In genomic region chr16:21837694-21838093, GRCm38 (mm10) we compare ENCODE assay signal across 22 mouse cellular contexts. TPM values are rescaled to one million over a fixed set of nuclear protein-coding genes. Genes with fewer than 3 reads are reported as not detected.
A peak's percentile ranks its signal among the peaks of the same experiment; 100 is the strongest.
DNase-seq lines count a peak whose midpoint lies in the region; ATAC-seq and TF ChIP-seq lines count a peak whose summit lies in the region.
"Had no signal": no experiment of that assay in that cellular context is flagged by ENCODE, and none has a peak within 500 bp of the region (broad histone marks: within the 10 kb centered on the region; RNA-seq: fewer than 3 reads in every experiment).

No protein-coding gene starts in this region.

- H3K9me3 ChIP-seq in CH12.LX (replicated peaks; ENCODE audit: low read length) (peaks cover 3% of the 10 kb centered on the region), MEL (replicated peaks; ENCODE audit: insufficient read depth, low read length) (no peaks in the 10 kb centered on the region)
- no peaks in the 10 kb centered on the region for H3K9me3 ChIP-seq in forebrain, embryonic 11.5 days (ENCODE audit: control insufficient read depth, low read length)
- H3K9me3 ChIP-seq: G1E had no signal

- H3K4me1 ChIP-seq in CH12.LX (ENCODE audit: control insufficient read depth in 1 of 2, insufficient read depth in 2 of 2) (peaks cover 5 to 18% of the 10 kb centered on the region in 2 experiments; a peak in 3 of 4 replicates), MEL (ENCODE audit: control insufficient read depth in 1 of 2, insufficient read depth in 2 of 2, low read length in 2 of 2) (no peaks in the 10 kb centered on the region)
- H3K4me1 ChIP-seq in forebrain, embryonic 11.5 days (replicated peaks; ENCODE audit: control insufficient read depth, insufficient read depth, low read length) = no peaks in the 10 kb centered on the region

- H3K4me3 ChIP-seq in CH12.LX (replicated peaks in 1 of 3; ENCODE audit: low read depth in 2 of 3, low read length in 2 of 3, poor library complexity in 1 of 3) = no peak overlapping the region
- no peak overlapping the region for H3K4me3 ChIP-seq in MEL (ENCODE audit: control insufficient read depth in 1 of 2, insufficient read depth in 1 of 2, low read depth in 2 of 2, low read length in 2 of 2)
- no peak overlapping the region for H3K4me3 ChIP-seq in forebrain, embryonic 11.5 days (ENCODE audit: low read depth, low read length)

- no peaks in the 10 kb centered on the region for H3K27me3 ChIP-seq in CH12.LX (replicated peaks)
- no peaks in the 10 kb centered on the region for H3K27me3 ChIP-seq in MEL (ENCODE audit: control insufficient read depth in 1 of 2, insufficient read depth in 2 of 2, low read length in 2 of 2)
- H3K27me3 ChIP-seq in forebrain, embryonic 11.5 days (ENCODE audit: control insufficient read depth, insufficient read depth, low read length) = no peaks in the 10 kb centered on the region
- H3K27me3 ChIP-seq: Patski had no signal

- in situ Hi-C loops in CH12.LX (cut with MboI; ENCODE audit: low pct_ligation_motif_present, low pct_unique_long_range_greater_than_20kb, low sequenced_read_pairs) = loop anchor here (10.0 to 25.0 kb wide), 2 partner anchors 175 to 287 kb away; partner anchors contain the start of gene Senp2

- H3K36me3 ChIP-seq in CH12.LX (replicated peaks in 1 of 2; ENCODE audit: control insufficient read depth in 1 of 2, insufficient read depth in 1 of 2, low read length in 1 of 2) (no peaks in the 10 kb centered on the region), MEL (ENCODE audit: control insufficient read depth in 1 of 2, insufficient read depth in 2 of 2, low read length in 2 of 2) (no peaks in the 10 kb centered on the region)
- no peaks in the 10 kb centered on the region for H3K36me3 ChIP-seq in forebrain, embryonic 11.5 days (ENCODE audit: control insufficient read depth, insufficient read depth, low read length)
- H3K36me3 ChIP-seq: G1E had no signal

- DNase-seq in frontal cortex, postnatal 10 days (ENCODE audit: low spot score in 2 of 2) = no peak
- DNase-seq in CH12.LX (ENCODE audit: extremely low read depth) = no peak
- no peak for DNase-seq in MEL (ENCODE audit: low read depth, low spot score)
- no peak for DNase-seq in forebrain, embryonic 11.5 days (ENCODE audit: low spot score)
- DNase-seq in right cerebral cortex, adult 18-20 months = no peak
- DNase-seq: adrenal gland, adult 2 months; adrenal gland, adult 8-10 months; adrenal gland, postnatal 10 days; adrenal gland, postnatal 14 days; adrenal gland, postnatal 25 days; adrenal gland, postnatal 36 days; B cell, adult 2 months; cerebellum, adult 11 months; cerebellum, adult 11-12 months; cerebellum, adult 18-20 months; cerebellum, adult 2 months; cerebellum, adult 8-10 months had no signal

- H3K9ac ChIP-seq in CH12.LX (ENCODE audit: insufficient read depth, low read depth) (no peak overlapping the region), MEL (ENCODE audit: control insufficient read depth, low read depth, low read length, poor library complexity, severe bottlenecking) (no peak overlapping the region)
- H3K9ac ChIP-seq in forebrain, embryonic 11.5 days (ENCODE audit: low read length) = no peak overlapping the region

- H3K27ac ChIP-seq in CH12.LX (ENCODE audit: insufficient read depth, low read depth) = no peak overlapping the region
- H3K27ac ChIP-seq in MEL (ENCODE audit: control insufficient read depth, low read depth, low read length) = no peak overlapping the region
- H3K27ac ChIP-seq in forebrain, embryonic 11.5 days (ENCODE audit: low read depth, low read length) = no peak overlapping the region

- no peak overlapping the region for H3K4me2 ChIP-seq in CH12.LX (ENCODE audit: insufficient read depth, low read depth, poor library complexity, severe bottlenecking)
- H3K4me2 ChIP-seq in forebrain, embryonic 11.5 days (ENCODE audit: low read depth, low read length, severe bottlenecking) = no peak overlapping the region

- TF ChIP-seq CTCF in CH12.LX (conservative IDR thresholded peaks at IDR 0.05 in 1 of 2, IDR thresholded peaks at IDR 0.05 in 1 of 2; ENCODE audit: low read depth in 2 of 2, low read length in 2 of 2) (no peak), MEL (IDR thresholded peaks at IDR 0.05 in 2 of 3, conservative IDR thresholded peaks at IDR 0.05 in 1 of 3; ENCODE audit: control insufficient read depth in 1 of 3, insufficient read depth in 1 of 3, low read depth in 2 of 3, low read length in 3 of 3, poor library complexity in 1 of 3, severe bottlenecking in 1 of 3) (no peak)

- TF ChIP-seq RAD21 in CH12.LX (IDR thresholded peaks at IDR 0.05; ENCODE audit: low read depth, low read length) (no peak), MEL (IDR thresholded peaks at IDR 0.05; ENCODE audit: low read depth, low read length) (no peak)

- ATAC-seq in frontal cortex, adult (ENCODE audit: low TSS enrichment) = peak; percentile 72
- no peak for ATAC-seq in forebrain, embryonic 11.5 days (replicated peaks; ENCODE audit: low FRiP score)
- ATAC-seq: activated CD4-positive, CD25-positive, alpha-beta regulatory T cell, adult 4 months; CD4-positive, CD25-positive, alpha-beta regulatory T cell, adult 4 months; Patski had no signal

- TF ChIP-seq POLR2A in CH12.LX (IDR thresholded peaks at IDR 0.05; ENCODE audit: low read depth, low read length) (no peak), MEL (IDR thresholded peaks at IDR 0.05; ENCODE audit: control insufficient read depth in 1 of 2, insufficient read depth in 1 of 2, low read depth in 1 of 2, low read length in 2 of 2, poor library complexity in 1 of 2) (no peak)

- 86% methylated on average over 6 of the region's 6 CpGs for WGBS in forebrain, embryonic 11.5 days

- H3K79me2 ChIP-seq in CH12.LX (replicated peaks; ENCODE audit: control insufficient read depth, extremely low read depth, insufficient read depth, poor library complexity, severe bottlenecking) (no peaks in the 10 kb centered on the region), MEL (ENCODE audit: control insufficient read depth, insufficient read depth, low read length, poor library complexity) (no peaks in the 10 kb centered on the region)

- dilution Hi-C loops in CH12.LX (cut with MboI; ENCODE audit: extremely low pct_ligation_motif_present, extremely low pct_unique_long_range_greater_than_20kb, low sequenced_read_pairs) = no loop called here

- TF ChIP-seq EP300 in CH12.LX (IDR thresholded peaks at IDR 0.05; ENCODE audit: low read length) (no peak), MEL (IDR thresholded peaks at IDR 0.05; ENCODE audit: low read depth in 1 of 2, low read length in 2 of 2) (no peak)

TF ChIP-seq in CH12.LX, 34 proteins besides CTCF, POLR2A, EP300 and RAD21:
- TF ChIP-seq ZKSCAN1 (IDR thresholded peaks at IDR 0.05; ENCODE audit: borderline replicate concordance, low read depth, low read length) (no peak), ZMIZ1 (IDR thresholded peaks at IDR 0.05; ENCODE audit: low read depth, low read length) (no peak), TCF12 (IDR thresholded peaks at IDR 0.05; ENCODE audit: low read depth, low read length) (no peak), BHLHE40 (IDR thresholded peaks at IDR 0.05; ENCODE audit: low read depth, low read length) (peak; percentile 38; the same call in 1 of the 2 replicates), SMC3 (IDR thresholded peaks at IDR 0.05; ENCODE audit: low read depth, low read length) (no peak), ZNF384 (IDR thresholded peaks at IDR 0.05; ENCODE audit: low read depth, low read length) (peak; percentile 86), HCFC1 (IDR thresholded peaks at IDR 0.05; ENCODE audit: low read depth, low read length) (no peak), E2F4 (IDR thresholded peaks at IDR 0.05; ENCODE audit: insufficient replicate concordance, low read depth, low read length) (no peak), MAZ (IDR thresholded peaks at IDR 0.05; ENCODE audit: low read depth, low read length) (no peak)
TF ChIP-seq in CH12.LX: peak in this region for 2.

TF ChIP-seq in MEL, 35 proteins besides CTCF, POLR2A, EP300 and RAD21:
- peak; percentile 56 for TF ChIP-seq ZNF384 (IDR thresholded peaks at IDR 0.05; ENCODE audit: low read depth, low read length)
- TF ChIP-seq CHD1 (IDR thresholded peaks at IDR 0.05; ENCODE audit: low read depth, low read length) = no peak

RNA-seq across cellular contexts. Expression of gene Map3k13, which starts 43.5 kb away (rescaled TPM):
- total RNA-seq in CH12.LX (2012; rRNA removed) (0.42 and 0.89 TPM in 2 replicates), CH12.LX (2014; rRNA removed) (0.20 and 0.32 TPM in 2 replicates), MEL (2012; rRNA removed) (0.20 and 0.23 TPM in 2 replicates)
- polyA plus RNA-seq in CH12.LX (2012; ENCODE audit: insufficient read length, low read depth) (1.3 TPM in 2 replicates), MEL (2012; ENCODE audit: insufficient read depth in 1 of 2, insufficient read length in 2 of 2, low read depth in 1 of 2, low replicate concordance in 2 of 2, missing spikeins in 1 of 2) (under 1 TPM in 1 of 2 experiments, not detected in 1; 0.82 TPM)
- 3.5 TPM in 2 replicates for polyA plus RNA-seq in forebrain, embryonic 11.5 days (2014; fragmentation: Nextera tagmentation; extraction: Ambion mirVana)

RNA-seq across cellular contexts. Expression of gene Ehhadh, which starts 50.1 kb away (rescaled TPM):
- total RNA-seq in CH12.LX (2012; rRNA removed) (2.9 TPM in 2 replicates), CH12.LX (2014; rRNA removed) (0.47 and 0.93 TPM in 2 replicates), MEL (2012; rRNA removed) (4.3 and 5.3 TPM in 2 replicates)
- polyA plus RNA-seq in CH12.LX (2012; ENCODE audit: insufficient read length, low read depth) (0.86 and 1.1 TPM in 2 replicates), MEL (2012; ENCODE audit: insufficient read depth in 1 of 2, insufficient read length in 2 of 2, low read depth in 1 of 2, low replicate concordance in 2 of 2, missing spikeins in 1 of 2) (1 to 10 TPM in 1 of 2 experiments, not detected in 1; 6.6 TPM)
- 1.5 and 2.1 TPM in 2 replicates for polyA plus RNA-seq in forebrain, embryonic 11.5 days (2014; fragmentation: Nextera tagmentation; extraction: Ambion mirVana)
